Mouse (Mus musculus): Measurements from ENCODE around the gene Cnih4. TPM values are rescaled to one million over a fixed set of nuclear protein-coding genes. Genes with fewer than 3 reads are reported as not detected.

The Cnih4 gene
- polyA plus RNA-seq, 1 experiment from 2014 or later, result 111 TPM

DNA sequence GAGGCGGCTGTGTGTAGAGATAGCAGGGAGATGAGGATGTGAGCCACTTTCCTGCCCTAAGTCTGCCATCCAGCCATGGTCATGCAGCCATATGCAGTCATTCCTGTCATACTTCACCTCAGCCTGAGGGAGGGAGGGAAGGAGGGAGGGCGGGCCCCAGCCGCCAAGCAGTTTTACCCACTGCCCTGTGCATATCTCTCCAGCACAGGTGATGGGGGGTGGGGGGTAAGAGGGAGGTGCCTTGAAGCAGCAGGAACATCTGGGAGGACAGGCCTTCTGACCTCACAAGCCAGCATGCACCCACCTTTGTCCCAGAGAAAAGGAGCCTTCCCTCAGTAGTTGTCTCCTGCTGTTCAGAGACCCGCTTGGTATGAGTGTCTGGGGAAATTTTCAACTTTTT, 71.8 kb downstream of the Cnih4 start:
- Histone ChIP-seq H3K27me3 (ENCODE audit: low read depth, poor library complexity, severe bottlenecking) (no peaks in the 10 kb centered on the region), H3K27ac (no peak overlapping the region), H3K4me3 (no peak overlapping the region), H3K4me1 (peaks cover 19% of the 10 kb centered on the region), H3K9me3 (replicated peaks) (no peaks in the 10 kb centered on the region), H3K36me3 (peaks cover 2% of the 10 kb centered on the region; the same call in 1 of the 2 replicates)
- DNase-seq (ENCODE audit: low spot score), result no peak
- whole genome bisulfite sequencing, result 58% methylated on average over 4 of the region's 4 CpGs

Other genes starting within 250 kb of the Cnih4 start
- gene Pycr2, start 240.4 kb upstream of the Cnih4 start, polyA plus RNA-seq (2016; fragmentation: Nextera tagmentation; extraction: Ambion mirVana), result 163 and 166 TPM in 2 replicates
- gene Lefty1, start 209.7 kb upstream of the Cnih4 start, polyA plus RNA-seq (2016; fragmentation: Nextera tagmentation; extraction: Ambion mirVana), result 0.23 and 0.33 TPM in 2 replicates
- 2.9 and 6.2 TPM in 2 replicates for gene Tmem63a, start 202.3 kb upstream of the Cnih4 start, polyA plus RNA-seq (2016; fragmentation: Nextera tagmentation; extraction: Ambion mirVana)
- gene Ephx1, start 123.8 kb upstream of the Cnih4 start, polyA plus RNA-seq (2016; fragmentation: Nextera tagmentation; extraction: Ambion mirVana), result 0.87 and 1.4 TPM in 2 replicates
- gene 9130409I23Rik, start 93.5 kb upstream of the Cnih4 start, polyA plus RNA-seq (2016; fragmentation: Nextera tagmentation; extraction: Ambion mirVana), result not detected in 2 replicates
- gene Nvl, start 489 bp upstream of the Cnih4 start, polyA plus RNA-seq (2016; fragmentation: Nextera tagmentation; extraction: Ambion mirVana), result 44.7 and 49.2 TPM in 2 replicates
- 25.0 and 27.7 TPM in 2 replicates for gene Wdr26, start 67.3 kb downstream of the Cnih4 start, polyA plus RNA-seq (2016; fragmentation: Nextera tagmentation; extraction: Ambion mirVana)
- gene Cnih3, start 207.9 kb downstream of the Cnih4 start, polyA plus RNA-seq (2016; fragmentation: Nextera tagmentation; extraction: Ambion mirVana), result 0.16 and 0.33 TPM in 2 replicates

All from limb, embryonic 10.5 days (tissue).